Mouse (Mus musculus): Measurements from ENCODE around the gene Rara.
"Not testable (repeated sequence)": the region's sequence is repeated elsewhere in the genome, so short reads cannot be mapped to it uniquely, and the experiment has no call there.

Gene Rara

GRCm38 (mm10) chr11:98970191-98970925, 42.7 kb downstream of the Rara start:
- peak; percentile 87 to 88 for DNase-seq

- DNase-seq, result peak; percentile 69 to 82
Observed at GRCm38 (mm10) chr11:98971316-98972031, 43.9 kb downstream of the Rara start.

DNA sequence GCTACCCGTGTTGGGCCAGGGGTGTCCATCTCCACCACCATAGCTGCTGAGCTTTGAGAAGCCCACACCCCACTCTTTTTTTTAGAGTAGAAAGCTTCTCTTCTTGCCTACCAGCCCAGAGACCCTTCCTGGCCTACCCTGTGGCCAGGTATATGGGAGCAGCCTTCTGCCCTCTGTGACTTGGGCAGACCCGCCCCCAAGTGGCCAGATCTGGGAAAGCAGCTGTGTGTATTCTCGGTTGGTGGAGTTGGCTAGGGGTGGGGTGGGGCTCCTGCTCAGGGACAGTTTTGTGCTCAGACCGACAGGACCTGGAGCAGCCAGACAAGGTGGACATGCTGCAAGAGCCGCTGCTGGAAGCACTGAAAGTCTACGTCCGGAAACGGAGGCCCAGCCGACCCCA, 44.6 kb downstream of the Rara start:
- peak; percentile 74 to 89 for DNase-seq

DNA sequence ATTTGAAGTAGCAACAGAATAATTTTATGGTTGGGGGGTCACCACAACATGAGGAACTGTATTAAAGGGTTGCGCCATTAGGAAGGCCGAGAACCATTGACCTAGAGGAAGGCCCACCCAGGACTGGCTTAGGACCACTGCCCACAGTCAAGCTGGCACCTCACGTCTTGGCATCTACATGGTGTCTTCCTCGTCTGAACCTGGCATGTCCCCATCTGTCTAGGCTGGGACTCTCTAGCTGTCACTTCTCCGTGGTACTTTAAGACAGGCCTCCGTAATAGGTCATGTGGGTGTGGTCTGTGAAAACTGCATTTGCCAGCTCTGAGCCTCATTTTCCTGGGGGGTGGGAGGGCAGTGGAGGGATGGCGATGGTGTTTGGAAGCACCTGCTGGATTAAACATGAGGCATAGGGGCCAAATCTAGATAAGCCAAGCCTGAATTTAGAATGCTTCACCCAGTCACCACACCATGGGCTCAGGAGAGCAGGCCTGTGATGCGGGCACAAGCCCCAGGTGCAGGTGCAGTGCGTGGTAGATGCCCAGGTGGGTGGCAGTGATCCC, 45.3 kb downstream of the Rara start:
- DNase-seq, result no peak

DNA sequence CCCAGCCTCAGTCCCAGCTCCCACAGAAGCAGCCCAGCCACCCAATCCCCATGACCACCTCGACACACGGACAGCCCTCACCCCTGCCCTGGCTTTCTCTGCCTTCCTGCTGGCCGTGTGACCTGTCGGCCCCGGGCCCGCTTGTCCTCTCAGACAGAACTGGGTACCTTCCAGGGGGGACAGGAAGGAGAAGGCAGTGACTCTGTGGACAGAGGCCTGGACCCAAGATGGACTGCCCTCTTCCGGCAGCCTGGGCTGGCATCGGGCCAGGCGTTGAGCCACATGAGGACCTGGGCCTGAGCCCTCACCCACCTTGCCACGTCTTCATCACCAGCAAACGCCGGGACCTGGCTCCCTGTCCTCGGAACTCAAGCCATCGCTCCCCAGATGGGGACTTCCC, 46.0 kb downstream of the Rara start:
- DNase-seq, result peak in 1 of 2 experiments; percentile 39

DNA sequence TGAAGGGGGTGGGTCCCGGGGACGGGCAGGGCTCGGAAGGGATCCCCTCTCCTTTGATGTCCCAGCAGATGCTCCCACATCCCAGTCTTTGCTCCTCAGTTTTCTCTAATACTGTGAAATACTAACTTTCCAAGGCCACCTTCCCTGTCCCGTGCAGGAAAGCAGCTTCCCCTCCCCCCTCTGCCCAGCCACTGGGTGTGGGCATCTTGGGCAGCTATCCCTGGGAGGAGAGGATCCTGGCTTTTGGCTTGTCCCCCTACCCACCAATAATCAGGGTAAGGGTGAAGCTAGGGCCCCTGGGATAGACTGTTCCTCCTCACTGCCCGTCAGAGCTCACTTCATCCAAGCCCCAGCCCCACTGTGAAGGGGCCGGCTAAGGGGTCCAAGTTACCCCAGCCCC, 46.6 kb downstream of the Rara start:
- DNase-seq, result no peak

DNA sequence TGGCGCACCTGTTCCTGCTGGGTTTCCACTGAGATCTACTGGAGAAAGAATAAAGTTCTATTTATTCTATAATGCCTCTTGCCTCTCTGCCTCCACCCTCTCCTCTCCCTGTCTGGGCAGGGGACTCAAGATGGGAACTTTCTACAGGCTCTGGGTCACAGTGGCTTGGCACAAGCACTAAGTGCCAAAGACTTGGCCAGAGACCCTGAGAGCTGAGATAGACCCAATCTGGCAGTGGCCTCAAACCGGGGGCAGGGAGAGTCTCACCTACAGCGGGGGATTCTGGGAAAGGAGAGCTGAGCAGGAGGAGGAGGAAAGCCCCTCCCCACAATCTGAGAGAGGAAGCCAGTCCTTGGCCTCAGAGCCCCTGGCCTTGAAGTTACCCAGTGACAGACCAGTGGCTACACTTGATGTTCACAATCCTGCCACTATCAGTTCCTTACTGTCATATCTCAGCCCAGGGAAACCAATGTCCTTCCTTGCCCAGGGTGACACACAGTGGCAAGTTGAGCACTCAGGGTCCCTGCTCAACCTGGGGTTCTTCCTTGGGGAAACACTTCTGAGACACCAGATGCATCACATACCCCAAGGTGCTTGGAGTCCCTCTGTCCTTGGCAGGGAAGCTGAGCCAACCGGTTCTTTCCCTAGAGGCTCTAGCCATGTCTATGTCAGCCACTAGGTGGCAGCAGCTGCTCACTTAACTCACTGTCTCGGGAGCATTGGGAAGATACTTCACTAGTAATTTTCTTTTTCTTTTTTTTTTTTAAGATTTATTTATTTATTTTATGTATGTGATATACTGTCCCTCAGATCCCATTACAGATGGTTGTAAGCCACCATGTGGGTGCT, 47.5 kb downstream of the Rara start:
- DNase-seq, result peak; percentile 56 to 80

- no peak for DNase-seq
Observed at GRCm38 (mm10) chr11:98978526-98979148, 51.0 kb downstream of the Rara start.

- DNase-seq, result no peak
Observed at GRCm38 (mm10) chr11:98979356-98979755, 51.7 kb downstream of the Rara start.

DNA sequence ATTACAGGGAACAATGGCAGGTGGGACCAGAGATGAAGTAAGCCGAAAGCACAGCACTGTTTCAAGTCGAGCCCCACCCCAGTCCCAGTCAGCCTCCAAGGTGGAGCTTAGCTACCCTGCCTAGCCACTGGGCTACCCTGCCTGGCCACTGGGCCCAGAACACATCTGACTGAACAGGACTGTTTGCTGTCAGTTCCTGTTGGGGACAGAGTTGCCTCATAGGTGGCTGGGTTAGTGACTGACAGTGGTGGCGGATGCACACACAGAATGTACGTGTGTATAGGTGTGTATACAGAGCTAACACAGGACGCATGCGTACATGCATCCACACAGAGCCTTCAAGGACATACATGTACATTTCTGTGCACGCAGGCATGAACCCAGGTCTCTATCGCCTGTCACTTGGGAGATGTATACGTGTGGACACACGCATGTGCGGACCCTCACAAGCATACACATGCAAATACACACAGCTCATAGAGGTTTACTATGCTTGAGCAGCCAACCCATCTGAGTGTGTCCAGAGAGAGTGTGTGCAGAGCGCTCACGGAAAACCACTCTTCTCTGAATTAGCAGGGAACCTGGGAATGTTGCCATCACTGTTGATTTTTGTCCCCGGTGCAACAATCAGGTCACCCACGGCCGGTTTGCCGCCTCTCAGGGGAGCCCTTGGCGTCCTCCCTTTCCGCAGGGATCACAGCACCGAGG, 53.8 kb downstream of the Rara start:
- DNase-seq, result peak in 1 of 2 experiments; percentile 52

DNA sequence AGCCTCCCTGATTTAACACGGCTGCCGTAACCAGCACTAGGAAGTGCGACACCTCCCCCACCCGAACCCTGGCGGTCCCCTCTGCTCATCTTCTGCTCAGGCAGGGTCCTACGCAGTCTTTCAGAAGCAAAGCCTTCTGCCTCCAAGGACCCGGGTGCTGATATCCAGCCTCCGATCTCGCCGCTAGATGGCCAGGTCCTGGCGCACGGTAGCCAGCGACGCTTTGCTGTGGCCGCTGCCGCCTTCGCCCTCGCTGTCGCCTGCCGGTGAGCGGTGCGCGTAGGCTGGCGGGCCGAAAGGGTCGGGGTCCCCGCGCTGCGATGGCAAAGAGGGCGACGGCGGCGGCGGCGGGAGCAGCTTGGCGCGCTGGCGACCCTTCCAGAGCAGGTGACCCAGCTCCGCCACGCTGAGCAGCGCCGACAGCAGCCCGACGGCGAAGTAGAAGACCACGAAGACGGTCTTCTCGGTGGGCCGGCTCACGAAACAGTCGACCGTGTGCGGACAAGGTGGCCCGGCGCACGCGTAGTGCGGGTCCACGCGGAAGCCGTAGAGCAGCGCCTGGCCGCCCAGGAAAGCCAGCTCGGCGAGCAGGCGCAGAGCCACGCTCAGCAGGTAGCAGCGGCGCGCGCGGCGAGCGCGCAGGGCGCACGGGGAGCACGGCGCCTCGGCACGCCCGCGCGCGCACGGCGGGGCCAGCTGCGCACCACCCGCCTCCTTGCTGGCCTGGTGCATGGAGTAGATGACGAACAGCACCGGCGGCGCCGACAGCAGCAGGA, 54.6 kb downstream of the Rara start:
- DNase-seq, result peak in 1 of 2 experiments; percentile 61

- DNase-seq, result no peak
Observed at GRCm38 (mm10) chr11:98982773-98983133, 55.1 kb downstream of the Rara start, which contains the start of gene Gjd3. TSS of gene Gjd3 (minus strand) at chr11:98983016.

DNA sequence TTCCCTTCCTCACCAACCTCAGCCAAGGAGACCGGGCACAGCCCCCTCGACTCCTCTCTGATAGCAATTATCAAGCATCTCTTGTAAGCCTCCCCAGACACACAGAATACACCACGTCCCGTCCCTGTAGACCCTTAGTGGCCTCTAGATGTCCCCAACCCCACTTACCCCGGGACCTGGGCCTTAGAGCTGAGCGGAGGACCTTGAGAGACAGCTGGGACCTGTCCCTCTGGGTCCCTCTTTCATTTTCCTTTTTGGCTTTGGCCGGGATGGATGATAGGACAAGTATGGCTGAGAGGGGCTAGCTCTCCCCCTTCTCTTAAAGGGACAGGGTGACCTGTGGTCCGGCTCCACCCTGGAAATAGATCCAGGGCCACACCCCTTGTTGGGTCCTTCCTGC, 55.9 kb downstream of the Rara start:
- no peak for DNase-seq

GRCm38 (mm10) chr11:98985542-98985941, 57.9 kb downstream of the Rara start:
- no peak for DNase-seq

- not testable (repeated sequence) for DNase-seq
Observed at GRCm38 (mm10) chr11:98988260-98988659, 60.6 kb downstream of the Rara start.

DNA sequence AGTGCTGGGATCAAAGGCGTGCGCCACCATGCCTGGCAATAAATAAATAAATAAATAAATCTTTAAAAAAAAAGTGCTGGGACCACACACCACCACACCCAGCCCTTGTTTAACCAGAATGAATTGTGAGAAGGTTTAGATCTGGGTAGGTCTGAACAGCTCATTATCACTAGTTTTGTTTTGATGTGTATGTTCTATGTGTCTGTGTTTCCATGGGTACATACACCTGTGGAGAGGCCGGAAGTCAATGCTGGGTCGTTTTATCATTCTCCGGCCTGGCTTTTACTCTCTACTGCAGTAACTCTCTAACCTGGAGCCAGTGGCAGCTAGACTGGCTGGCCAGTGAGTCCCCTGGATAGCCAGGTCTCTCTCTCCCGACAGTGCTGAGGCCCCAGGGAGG, 63.2 kb downstream of the Rara start:
- no peak for DNase-seq

DNA sequence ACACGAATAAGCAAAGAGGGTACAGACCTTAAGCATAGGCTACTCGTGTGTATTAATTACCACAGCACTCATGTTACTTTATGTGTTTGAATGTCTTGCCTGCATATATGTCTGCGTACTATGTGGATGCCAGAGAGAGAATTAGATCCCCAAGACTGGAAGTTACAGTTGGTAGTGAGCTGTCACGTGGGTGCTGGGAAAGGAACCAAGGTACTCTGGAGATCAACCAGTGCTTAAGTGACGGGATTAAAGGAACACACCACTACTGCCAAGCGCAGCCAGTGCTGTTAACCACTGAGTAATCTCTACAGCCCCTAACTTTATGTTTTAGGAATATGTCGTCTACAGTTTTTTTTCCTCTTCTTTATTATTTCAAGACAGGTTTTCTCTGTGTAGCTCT, 68.4 kb downstream of the Rara start:
- no peak for DNase-seq

- no peak for DNase-seq
Observed at GRCm38 (mm10) chr11:98997659-98998058, 70.0 kb downstream of the Rara start.

- DNase-seq, result no peak
Observed at GRCm38 (mm10) chr11:98998776-98999175, 71.2 kb downstream of the Rara start.

GRCm38 (mm10) chr11:98999243-98999642, 71.6 kb downstream of the Rara start:
- DNase-seq, result no peak

DNA sequence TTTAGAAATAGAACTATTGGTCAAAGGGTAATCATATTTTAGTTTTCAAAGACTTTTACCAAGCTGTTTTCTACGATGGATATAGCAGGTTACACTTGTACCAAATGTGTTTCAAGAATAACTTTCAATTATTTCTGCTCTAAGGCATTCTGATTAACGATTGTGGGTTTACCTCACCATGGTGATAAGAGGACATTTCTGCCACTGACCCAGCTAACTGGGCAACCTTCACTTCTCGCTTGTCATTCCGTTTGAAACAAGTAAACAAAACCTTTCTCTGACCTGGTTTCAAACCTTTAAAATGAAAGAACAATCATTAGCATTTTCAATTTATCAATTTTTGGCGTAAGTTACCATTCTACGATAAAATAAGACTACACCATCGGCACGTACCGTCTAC, 79.2 kb downstream of the Rara start:
- no peak for DNase-seq
